Mouse (Mus musculus) brain, embryonic 18.5 days (tissue): Measurements from ENCODE around the gene Tmub1.
"Not testable (repeated sequence)": the region's sequence is repeated elsewhere in the genome, so short reads cannot be mapped to it uniquely, and the experiment has no call there.

ENCODE experiments used
- DNase-seq: peaks from one replicate; pipeline ENCODE4 v3.0.0-alpha.2; 2012; ENCODE audit warnings: low read depth, low spot score

Gene Tmub1

GRCm38 (mm10) chr5:24424004-24424781, 23.5 kb downstream of the Tmub1 start:
- no peak for DNase-seq

GRCm38 (mm10) chr5:24423129-24424003, 24.3 kb downstream of the Tmub1 start, which contains the start of the genes Cdk5 and Slc4a2:
Gene Cdk5 (minus strand): TSS chr5:24423530.
Gene Slc4a2 (plus strand): TSS chr5:24423837.
- peak; percentile 100 for DNase-seq

GRCm38 (mm10) chr5:24420381-24420780, 27.3 kb downstream of the Tmub1 start:
- DNase-seq, result no peak

- DNase-seq, result no peak
Observed at GRCm38 (mm10) chr5:24417587-24417986, 30.1 kb downstream of the Tmub1 start.

GRCm38 (mm10) chr5:24416222-24416736, 31.4 kb downstream of the Tmub1 start:
- no peak for DNase-seq

GRCm38 (mm10) chr5:24413938-24414337, 33.7 kb downstream of the Tmub1 start:
- DNase-seq, result no peak

GRCm38 (mm10) chr5:24413042-24413693, 34.5 kb downstream of the Tmub1 start, which contains the start of gene Asic3:
Gene Asic3 (plus strand): TSS chr5:24413392.
- no peak for DNase-seq

GRCm38 (mm10) chr5:24412063-24412462, 35.6 kb downstream of the Tmub1 start:
- DNase-seq, result no peak

GRCm38 (mm10) chr5:24409466-24409865, 38.2 kb downstream of the Tmub1 start:
- DNase-seq, result no peak

GRCm38 (mm10) chr5:24408651-24409050, 39.0 kb downstream of the Tmub1 start:
- no peak for DNase-seq

- DNase-seq, result no peak
Observed at GRCm38 (mm10) chr5:24405389-24405876, 42.2 kb downstream of the Tmub1 start.

GRCm38 (mm10) chr5:24404594-24405360, 42.9 kb downstream of the Tmub1 start:
- DNase-seq, result no peak

GRCm38 (mm10) chr5:24401969-24402368, 45.7 kb downstream of the Tmub1 start:
- DNase-seq, result no peak

- DNase-seq, result no peak
Observed at GRCm38 (mm10) chr5:24400911-24401605, 46.6 kb downstream of the Tmub1 start.

GRCm38 (mm10) chr5:24400362-24400761, 47.3 kb downstream of the Tmub1 start:
- DNase-seq, result no peak

- DNase-seq, result no peak
Observed at GRCm38 (mm10) chr5:24399686-24400085, 48.0 kb downstream of the Tmub1 start.

- DNase-seq, result not testable (repeated sequence)
Observed at GRCm38 (mm10) chr5:24396254-24396653, 51.4 kb downstream of the Tmub1 start.
